Mouse (Mus musculus) lung, postnatal 0 days (tissue): ENCODE measurements around the gene Tmem213. TPM values are rescaled to one million over a fixed set of nuclear protein-coding genes. Genes with fewer than 3 reads are reported as not detected.
A peak's percentile ranks its signal among the peaks of the same experiment; 100 is the strongest.

ENCODE experiments used
- ATAC-seq: fragments of 200-750 bp; cut with Nextera tagmentation; 2 replicates; pipeline ENCODE4 v1.8.0; 2017; ENCODE audit warnings: moderate library complexity
- DNase-seq: peaks from one replicate; pipeline ENCODE4 v3.0.0-alpha.2; 2016; ENCODE audit warnings: low spot score
- H3K27ac ChIP-seq: fragments of 300-500 bp; sonication (generic); 2 replicates; pipeline ENCODE4 v1.5.1; 2014; ENCODE audit warnings: antibody characterized with exemption, mild to moderate bottlenecking, low read length, mixed read lengths
- H3K27me3 ChIP-seq: fragments of 300-500 bp; sonication (generic); replicated peaks from 2 replicates; pipeline ENCODE4 v1.6.1; 2014; ENCODE audit warnings: low read length, mixed read lengths; ENCODE audit not compliant: insufficient read depth
- H3K36me3 ChIP-seq: fragments of 300-500 bp; sonication (generic); 2 replicates; pipeline ENCODE4 v1.6.1; 2014; ENCODE audit warnings: low read length, mixed read lengths; ENCODE audit not compliant: insufficient read depth
- H3K4me1 ChIP-seq: fragments of 300-500 bp; sonication (generic); 2 replicates; pipeline ENCODE4 v1.6.1; 2014; ENCODE audit warnings: antibody characterized with exemption, low read depth, low read length, mixed read lengths; ENCODE audit not compliant: insufficient read depth
- H3K4me2 ChIP-seq: fragments of 300-500 bp; sonication (generic); replicated peaks from 2 replicates; pipeline ENCODE4 v1.6.1; 2014; ENCODE audit warnings: low read depth, mild to moderate bottlenecking, low read length, moderate library complexity, mixed read lengths
- H3K4me3 ChIP-seq: fragments of 300-500 bp; sonication (generic); 2 replicates; pipeline ENCODE4 v1.5.1; 2014; ENCODE audit warnings: low read depth, low read length
- H3K9ac ChIP-seq: fragments of 300-500 bp; sonication (generic); replicated peaks from 2 replicates; pipeline ENCODE4 v1.6.1; 2014; ENCODE audit warnings: low read depth, mild to moderate bottlenecking
- H3K9me3 ChIP-seq: fragments of 300-500 bp; sonication (generic); 2 replicates; pipeline ENCODE4 v1.6.1; 2016; ENCODE audit warnings: low read length, mixed read lengths
- CTCF ChIP-seq: IDR thresholded peaks from 2 replicates; pipeline ENCODE4 v1.5.1; 2016; ENCODE audit warnings: antibody characterized with exemption, mild to moderate bottlenecking
- EP300 ChIP-seq: IDR thresholded peaks from 2 replicates; pipeline ENCODE4 v1.6.1; 2016; ENCODE audit warnings: antibody characterized with exemption, mild to moderate bottlenecking, control low read depth
- WGBS: fragments of 180-500 bp; shearing (Covaris S2); extraction: QIAGEN DNeasy Blood & Tissue Kit; methylation state at CpG from one replicate; pipeline ENCODE4 v1.1.7; 2014; 5-methylcytosine and 5-hydroxymethylcytosine counted together
- polyA plus RNA-seq: library from polyadenylated mRNA; unstranded; fragments of >200 nt; fragmentation: Nextera tagmentation; extraction: Ambion mirVana; gene quantifications from 2 replicates; pipeline ENCODE4 v1.2.1, GENCODE M21; 2015

Tmem213 gene
- polyA plus RNA-seq, 1 experiment from 2014 or later: 99.1 TPM

DNA sequence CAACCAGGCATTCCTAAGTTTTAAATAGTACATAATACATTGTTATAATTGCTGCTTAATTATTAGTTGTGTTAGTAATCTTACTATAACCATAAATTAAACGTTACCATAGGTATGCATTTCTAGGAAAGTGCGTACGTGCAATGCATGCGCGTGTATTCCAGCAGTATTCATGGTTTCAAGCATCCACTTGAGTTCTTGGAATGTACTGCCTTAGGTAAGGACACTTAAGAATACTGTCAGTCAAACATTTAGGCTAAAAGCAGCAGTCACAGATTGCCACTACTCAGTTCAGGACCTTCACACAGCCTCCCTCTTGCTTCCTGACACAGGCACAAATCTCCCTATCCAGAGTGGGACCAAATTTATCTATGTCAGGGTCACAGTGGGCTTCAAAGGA, 606 bp upstream of the Tmem213 start:
- H3K4me1 ChIP-seq: peaks cover 5% of the 10 kb centered on the region; the same call in 1 of the 2 replicates
- no peaks in the 10 kb centered on the region for H3K27me3 ChIP-seq
- 56% methylated on average over 5 of the region's 5 CpGs for WGBS
- H3K4me3 ChIP-seq: no peak overlapping the region
- H3K9ac ChIP-seq: no peak overlapping the region
- no peaks in the 10 kb centered on the region for H3K9me3 ChIP-seq
- TF ChIP-seq EP300: peak; percentile 98
- TF ChIP-seq CTCF: no peak
- H3K4me2 ChIP-seq: peak overlapping the region; percentile 51; the same call in 1 of the 2 replicates
- DNase-seq (peak; percentile 81), ATAC-seq (peak; percentile 69)
- H3K36me3 ChIP-seq: no peaks in the 10 kb centered on the region
- peak overlapping the region; percentile 86 for H3K27ac ChIP-seq

GRCm38 (mm10) chr6:38109871-38110270, 816 bp downstream of the Tmem213 start:
- H3K27ac ChIP-seq: peak overlapping the region; percentile 86
- WGBS: 10% methylated on average over 9 of the region's 9 CpGs
- H3K36me3 ChIP-seq: no peaks in the 10 kb centered on the region
- no peaks in the 10 kb centered on the region for H3K27me3 ChIP-seq
- TF ChIP-seq CTCF: no peak
- no peak for TF ChIP-seq EP300
- H3K4me2 ChIP-seq: peak overlapping the region; percentile 51
- peak; percentile 35 for ATAC-seq
- peak; percentile 55 for DNase-seq
- no peaks in the 10 kb centered on the region for H3K9me3 ChIP-seq
- H3K4me1 ChIP-seq: no peaks in the 10 kb centered on the region; the same call in 1 of the 2 replicates
- peak overlapping the region; percentile 31 for H3K4me3 ChIP-seq
- peak overlapping the region; percentile 30 for H3K9ac ChIP-seq

DNA sequence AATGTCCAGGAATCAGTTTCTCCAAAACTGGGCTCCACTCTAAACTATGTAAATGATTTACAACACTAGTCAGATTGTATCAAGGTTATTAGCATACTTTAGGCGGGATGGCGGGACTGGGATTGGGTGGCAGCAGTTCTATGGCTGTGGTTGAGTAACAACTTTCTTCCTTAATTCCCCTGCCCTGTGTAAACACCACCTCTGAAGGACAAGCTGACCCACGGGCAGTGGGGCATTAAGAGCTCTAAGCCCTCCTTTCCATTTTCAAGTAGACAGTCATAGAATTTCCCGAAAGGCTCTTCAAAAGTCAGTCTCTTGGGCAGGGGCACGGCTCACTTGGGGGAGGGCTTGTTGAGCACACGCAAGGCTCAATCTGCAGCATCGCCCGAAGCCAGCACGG, 1.8 kb downstream of the Tmem213 start:
- no peak overlapping the region for H3K9ac ChIP-seq
- WGBS: 48% methylated on average over 9 of the region's 9 CpGs
- no peak overlapping the region for H3K4me3 ChIP-seq
- H3K9me3 ChIP-seq: no peaks in the 10 kb centered on the region
- peak; percentile 96 for TF ChIP-seq EP300
- no peak for TF ChIP-seq CTCF
- peak overlapping the region; percentile 86 for H3K27ac ChIP-seq
- H3K27me3 ChIP-seq: no peaks in the 10 kb centered on the region
- ATAC-seq (peak; percentile 74), DNase-seq (peak; percentile 86)
- H3K4me1 ChIP-seq: peaks cover 5% of the 10 kb centered on the region; the same call in 1 of the 2 replicates
- H3K4me2 ChIP-seq: peak overlapping the region; percentile 51; the same call in 1 of the 2 replicates
- H3K36me3 ChIP-seq: no peaks in the 10 kb centered on the region

GRCm38 (mm10) chr6:38116107-38116770, 7.2 kb downstream of the Tmem213 start:
- Histone ChIP-seq H3K4me1 (peaks cover 5% of the 10 kb centered on the region; the same call in 1 of the 2 replicates), H3K9me3 (no peaks in the 10 kb centered on the region), H3K36me3 (no peaks in the 10 kb centered on the region), H3K4me2 (no peak overlapping the region), H3K4me3 (no peak overlapping the region), H3K9ac (no peak overlapping the region), H3K27me3 (no peaks in the 10 kb centered on the region), H3K27ac (peak overlapping the region; percentile 73)
- TF ChIP-seq EP300 (peak; percentile 90), CTCF (no peak)
- ATAC-seq (peak; percentile 64), DNase-seq (peak; percentile 82)
- 22% methylated on average over 4 of the region's 4 CpGs for WGBS

DNA sequence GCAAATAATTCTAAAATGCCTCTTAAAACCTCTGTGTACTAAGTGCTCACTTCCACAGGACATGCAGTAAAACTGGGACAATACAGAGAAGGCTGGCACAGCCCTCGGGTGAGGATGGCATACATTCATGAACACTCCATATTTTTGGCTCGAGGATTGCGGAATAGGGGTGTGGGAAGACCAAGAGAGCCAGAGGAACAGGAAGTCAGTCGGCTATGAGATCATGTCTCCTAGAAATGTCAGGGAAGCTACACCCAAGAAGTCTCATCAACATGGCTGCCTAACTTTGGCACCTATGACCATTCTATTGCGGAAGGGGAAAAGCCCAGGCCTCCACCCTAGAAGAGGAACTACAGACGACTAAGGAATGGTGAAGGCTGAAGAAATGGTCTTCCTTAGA, 9.3 kb downstream of the Tmem213 start:
- WGBS: 65% methylated on average over 6 of the region's 6 CpGs
- no peaks in the 10 kb centered on the region for H3K27me3 ChIP-seq

DNA sequence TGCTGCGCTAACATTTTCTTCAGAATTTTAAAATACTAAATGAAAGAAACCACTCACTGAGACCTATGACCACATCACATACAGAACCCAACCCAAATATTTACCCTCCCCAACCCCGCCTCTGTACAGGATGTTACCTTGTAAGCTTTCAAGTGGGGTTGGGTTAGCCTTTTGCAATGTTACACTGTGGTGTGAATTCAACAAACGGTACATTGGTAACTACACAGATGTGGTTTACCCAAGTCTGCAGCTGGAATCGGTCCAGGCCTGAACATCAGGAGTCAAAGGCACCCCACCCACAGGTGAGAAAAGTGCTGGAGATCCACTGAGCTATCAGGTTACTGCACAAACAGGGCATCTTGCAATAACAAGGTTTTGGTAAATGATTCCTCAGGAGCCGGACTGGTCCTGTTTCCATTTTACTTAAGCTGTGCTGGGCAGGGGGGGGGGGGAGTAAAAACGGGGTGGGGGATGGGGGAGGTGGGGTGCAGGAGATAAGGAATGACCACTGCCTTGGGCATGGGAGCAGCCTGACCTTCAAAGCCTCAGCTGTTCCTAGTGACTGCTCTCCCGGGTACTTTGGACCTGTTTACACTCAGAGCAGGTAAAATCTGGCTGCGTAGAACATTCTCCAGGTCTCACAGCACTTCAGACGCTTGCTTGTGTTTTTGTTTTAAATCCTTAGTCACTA, 11.8 kb downstream of the Tmem213 start:
- DNase-seq: peak; percentile 95
- WGBS: 40% methylated on average over 8 of the region's 9 CpGs
- ATAC-seq: peak; percentile 85
- Histone ChIP-seq H3K4me2 (no peak overlapping the region), H3K27ac (peak overlapping the region; percentile 87), H3K4me1 (no peaks in the 10 kb centered on the region; the same call in 1 of the 2 replicates), H3K9ac (no peak overlapping the region), H3K9me3 (no peaks in the 10 kb centered on the region), H3K36me3 (no peaks in the 10 kb centered on the region), H3K27me3 (no peaks in the 10 kb centered on the region), H3K4me3 (no peak overlapping the region)
- peak; percentile 100 for TF ChIP-seq EP300
- no peak for TF ChIP-seq CTCF

More for the DNA sequence above, 9.3 kb downstream of the Tmem213 start:
- TF ChIP-seq EP300 (peak; percentile 55), CTCF (no peak)
- Histone ChIP-seq H3K4me2 (no peak overlapping the region), H3K9ac (no peak overlapping the region), H3K9me3 (no peaks in the 10 kb centered on the region), H3K4me1 (peaks cover 5% of the 10 kb centered on the region; the same call in 1 of the 2 replicates), H3K36me3 (no peaks in the 10 kb centered on the region), H3K4me3 (no peak overlapping the region), H3K27ac (no peak overlapping the region)
- DNase-seq (no peak), ATAC-seq (no peak)
